Mouse (Mus musculus): ENCODE data around the gene Hmga1. TPM values are rescaled to one million over a fixed set of nuclear protein-coding genes. Genes with fewer than 3 reads are reported as not detected.
A peak's percentile ranks its signal among the peaks of the same experiment; 100 is the strongest.

Gene Hmga1
- total and polyA plus RNA-seq, 2 experiments: 5.7 to 21.4 TPM

DNA sequence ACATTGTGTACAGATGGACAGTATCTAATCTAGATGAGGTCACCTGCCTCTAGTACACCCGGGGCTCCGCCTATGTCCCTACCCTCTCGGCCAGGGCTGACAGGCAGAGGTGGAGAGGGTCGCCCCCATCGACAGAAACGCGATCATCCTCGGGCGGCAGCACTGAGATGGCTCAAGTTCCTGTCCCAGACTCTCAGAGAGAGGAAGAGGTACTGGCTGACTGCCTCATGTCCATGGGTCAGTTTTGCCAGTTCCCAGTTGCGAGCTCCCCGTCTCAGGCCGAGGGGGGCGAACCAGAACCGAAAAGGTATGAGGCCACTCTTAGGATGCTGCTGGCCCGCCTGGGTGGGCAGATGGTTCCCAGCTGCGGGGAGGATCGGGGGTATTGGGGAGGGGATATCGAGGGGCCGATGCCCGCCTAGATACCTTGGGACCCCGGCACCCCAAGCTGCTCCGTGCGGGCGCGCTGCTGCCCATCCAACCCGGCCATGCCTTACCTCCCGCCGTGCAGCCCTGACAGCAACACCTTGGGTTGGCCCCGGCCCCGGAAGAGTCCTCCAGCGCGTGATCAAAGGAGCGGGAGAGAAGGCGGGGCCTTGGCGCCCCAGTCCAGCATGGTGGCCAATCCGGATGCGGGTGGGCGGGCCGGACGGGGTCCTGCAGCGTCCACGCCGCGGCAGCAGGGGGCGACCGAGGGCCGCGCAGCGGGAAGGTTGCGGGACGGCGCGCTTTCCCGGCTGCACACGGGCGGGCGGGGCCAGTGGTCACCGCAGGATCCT lies 9.1 kb downstream of the Hmga1 start, which contains the start of gene AI413582:
TSS of gene AI413582 (minus strand) at position 594 of the 779 bp plus-strand sequence.
- no peaks in the 10 kb centered on the region for H3K79me2 ChIP-seq (ENCODE audit: control insufficient read depth, insufficient read depth, low read length)
- no peaks in the 10 kb centered on the region for H3K36me3 ChIP-seq (ENCODE audit: control insufficient read depth, insufficient read depth, low read length)
- WGBS: under 1% methylated on average over 58 of the region's 58 CpGs
- H3K27ac ChIP-seq (replicated peaks; ENCODE audit: insufficient read depth, low read depth, low read length): no peak within 1 kb of the TSS
- TF ChIP-seq CTCF (IDR thresholded peaks at IDR 0.05; ENCODE audit: low read depth, low read length): peak; percentile 87
- peak; percentile 39; the same call in 1 of the 2 replicates for TF ChIP-seq POLR2A (IDR thresholded peaks at IDR 0.05; ENCODE audit: extremely low read depth, insufficient read depth, low read length)
- H3K4me3 ChIP-seq (ENCODE audit: insufficient read depth, low read depth, low read length): peak within 1 kb of the TSS; percentile 70
- no peaks in the 10 kb centered on the region for H3K27me3 ChIP-seq (ENCODE audit: control insufficient read depth, insufficient read depth, low read length)
- H3K9ac ChIP-seq (ENCODE audit: low read depth, low read length): peak within 1 kb of the TSS; percentile 76
- DNase-seq (ENCODE audit: extremely low read depth, low read depth, low spot score): peak; percentile 66
- peaks cover 5% of the 10 kb centered on the region; the same call in 1 of the 2 replicates for H3K4me1 ChIP-seq (ENCODE audit: control insufficient read depth, insufficient read depth, low read length)

DNA sequence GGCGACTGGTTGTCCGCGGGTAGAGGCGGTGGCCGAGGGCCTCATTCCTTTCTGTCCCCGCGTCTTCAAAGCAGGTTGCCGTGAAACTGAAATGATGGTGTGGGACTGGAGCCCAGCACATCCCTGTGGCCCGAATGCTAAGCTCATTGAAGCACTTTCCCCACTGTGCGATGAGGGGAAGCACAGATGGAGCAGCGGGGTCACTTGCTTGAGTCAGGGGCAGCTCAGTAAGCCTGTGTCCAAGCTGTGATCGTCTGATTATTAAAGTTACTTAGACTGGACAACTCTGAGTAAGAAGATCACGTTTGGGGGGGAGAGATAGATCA lies 9.6 kb downstream of the Hmga1 start:
- H3K27me3 ChIP-seq (ENCODE audit: control insufficient read depth, insufficient read depth, low read length): no peaks in the 10 kb centered on the region
- H3K27ac ChIP-seq (replicated peaks; ENCODE audit: insufficient read depth, low read depth, low read length): no peak overlapping the region
- peak overlapping the region; percentile 48 for H3K4me3 ChIP-seq (ENCODE audit: insufficient read depth, low read depth, low read length)
- peak overlapping the region; percentile 74 for H3K9ac ChIP-seq (ENCODE audit: low read depth, low read length)
- no peak for DNase-seq (ENCODE audit: extremely low read depth, low read depth, low spot score)
- H3K4me1 ChIP-seq (ENCODE audit: control insufficient read depth, insufficient read depth, low read length): peaks cover 5% of the 10 kb centered on the region; the same call in 1 of the 2 replicates
- H3K79me2 ChIP-seq (ENCODE audit: control insufficient read depth, insufficient read depth, low read length): no peaks in the 10 kb centered on the region
- WGBS: 3% methylated on average over 13 of the region's 13 CpGs
- H3K36me3 ChIP-seq (ENCODE audit: control insufficient read depth, insufficient read depth, low read length): no peaks in the 10 kb centered on the region
- TF ChIP-seq POLR2A (IDR thresholded peaks at IDR 0.05; ENCODE audit: extremely low read depth, insufficient read depth, low read length) (no peak), CTCF (IDR thresholded peaks at IDR 0.05; ENCODE audit: low read depth, low read length) (no peak)

DNA sequence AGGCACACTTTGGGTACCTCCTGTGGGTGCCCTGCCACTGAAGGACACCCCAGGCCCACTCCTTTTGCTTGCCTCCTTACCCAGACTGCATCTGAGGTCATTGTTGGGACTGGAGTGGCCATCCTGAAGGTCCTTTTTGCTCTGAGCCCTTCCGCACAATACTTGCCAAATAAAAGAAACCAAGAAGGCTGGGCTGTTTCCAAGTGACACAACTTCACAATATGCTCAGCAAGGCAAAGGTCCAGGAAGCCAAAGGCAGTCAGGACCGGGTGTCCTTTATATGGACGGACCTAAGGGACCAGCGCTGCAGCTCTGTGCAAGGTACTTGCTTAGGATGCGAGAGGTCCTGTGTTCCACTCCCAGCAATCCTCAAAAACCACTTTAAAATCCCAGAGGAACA lies 11.9 kb downstream of the Hmga1 start:
- Histone ChIP-seq H3K36me3 (ENCODE audit: control insufficient read depth, insufficient read depth, low read length) (no peaks in the 10 kb centered on the region), H3K79me2 (ENCODE audit: control insufficient read depth, insufficient read depth, low read length) (no peaks in the 10 kb centered on the region), H3K27ac (replicated peaks; ENCODE audit: insufficient read depth, low read depth, low read length) (no peak overlapping the region), H3K9ac (ENCODE audit: low read depth, low read length) (no peak overlapping the region), H3K4me1 (ENCODE audit: control insufficient read depth, insufficient read depth, low read length) (peaks cover 7% of the 10 kb centered on the region; the same call in 1 of the 2 replicates), H3K4me3 (ENCODE audit: insufficient read depth, low read depth, low read length) (no peak overlapping the region), H3K27me3 (ENCODE audit: control insufficient read depth, insufficient read depth, low read length) (no peaks in the 10 kb centered on the region)
- 86% methylated on average over 5 of the region's 5 CpGs for WGBS
- TF ChIP-seq POLR2A (IDR thresholded peaks at IDR 0.05; ENCODE audit: extremely low read depth, insufficient read depth, low read length) (no peak), CTCF (IDR thresholded peaks at IDR 0.05; ENCODE audit: low read depth, low read length) (no peak)
- DNase-seq (ENCODE audit: extremely low read depth, low read depth, low spot score): no peak

DNA sequence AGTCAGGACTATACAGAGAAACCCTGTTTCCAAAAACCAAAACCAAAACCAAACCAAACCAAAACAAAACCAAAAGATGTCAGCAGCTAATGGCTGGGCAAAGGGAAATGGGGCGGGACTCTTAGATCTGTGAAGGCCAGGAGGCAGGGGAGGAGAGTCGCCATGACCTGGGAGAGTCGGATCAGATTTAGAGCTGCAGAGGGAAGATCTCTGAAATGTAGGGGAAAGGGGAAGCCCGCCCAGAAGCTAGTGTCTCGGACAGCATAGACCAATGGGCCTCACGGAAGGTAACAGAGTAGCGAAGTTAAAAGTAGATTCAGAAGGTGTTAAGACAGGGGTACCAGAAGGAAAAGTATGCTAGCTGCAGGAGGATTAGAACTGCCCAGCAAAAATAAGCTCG lies 15.0 kb downstream of the Hmga1 start:
- Histone ChIP-seq H3K27ac (replicated peaks; ENCODE audit: insufficient read depth, low read depth, low read length) (0 out of 2 replicates have a peak overlapping the region, but pooled peaks have one; percentile 12), H3K36me3 (ENCODE audit: control insufficient read depth, insufficient read depth, low read length) (no peaks in the 10 kb centered on the region), H3K4me1 (ENCODE audit: control insufficient read depth, insufficient read depth, low read length) (peaks cover 2% of the 10 kb centered on the region; the same call in 1 of the 2 replicates), H3K79me2 (ENCODE audit: control insufficient read depth, insufficient read depth, low read length) (no peaks in the 10 kb centered on the region), H3K9ac (ENCODE audit: low read depth, low read length) (no peak overlapping the region), H3K4me3 (ENCODE audit: insufficient read depth, low read depth, low read length) (no peak overlapping the region), H3K27me3 (ENCODE audit: control insufficient read depth, insufficient read depth, low read length) (no peaks in the 10 kb centered on the region)
- WGBS: 61% methylated on average over 8 of the region's 8 CpGs
- peak; percentile 42 for DNase-seq (ENCODE audit: extremely low read depth, low read depth, low spot score)
- TF ChIP-seq POLR2A (IDR thresholded peaks at IDR 0.05; ENCODE audit: extremely low read depth, insufficient read depth, low read length) (no peak), CTCF (IDR thresholded peaks at IDR 0.05; ENCODE audit: low read depth, low read length) (no peak)

DNA sequence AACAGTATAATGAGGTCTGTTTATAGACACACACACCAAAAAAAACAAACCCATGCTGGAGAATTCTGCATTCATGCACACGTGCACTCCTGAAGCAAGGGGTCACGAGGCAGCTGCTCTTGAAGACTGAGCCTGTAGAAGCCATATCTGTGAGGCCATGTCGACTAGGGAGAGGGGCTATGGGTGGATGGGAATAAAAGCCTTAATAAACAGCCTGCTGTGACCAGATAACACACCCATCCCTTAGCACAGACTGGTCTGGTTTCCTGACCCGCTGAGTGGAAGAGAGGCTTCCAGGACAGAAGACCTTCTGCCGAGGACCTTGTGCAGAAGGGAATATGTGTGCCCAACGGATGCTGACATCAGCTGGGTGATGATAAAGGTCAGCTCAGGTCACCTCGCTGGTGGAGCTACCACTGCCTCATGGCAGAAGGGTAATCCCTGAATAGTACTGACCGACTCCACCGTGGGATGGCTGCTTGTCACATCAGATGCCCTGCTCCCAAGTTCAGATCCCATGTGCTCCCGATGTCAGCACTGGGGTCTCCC lies 17.5 kb downstream of the Hmga1 start:
- no peaks in the 10 kb centered on the region for H3K36me3 ChIP-seq (ENCODE audit: control insufficient read depth, insufficient read depth, low read length)
- peaks cover 2% of the 10 kb centered on the region; the same call in 1 of the 2 replicates for H3K4me1 ChIP-seq (ENCODE audit: control insufficient read depth, insufficient read depth, low read length)
- H3K27ac ChIP-seq (replicated peaks; ENCODE audit: insufficient read depth, low read depth, low read length): no peak overlapping the region
- no peaks in the 10 kb centered on the region for H3K27me3 ChIP-seq (ENCODE audit: control insufficient read depth, insufficient read depth, low read length)
- H3K4me3 ChIP-seq (ENCODE audit: insufficient read depth, low read depth, low read length): no peak overlapping the region
- H3K79me2 ChIP-seq (ENCODE audit: control insufficient read depth, insufficient read depth, low read length): no peaks in the 10 kb centered on the region
- TF ChIP-seq CTCF (IDR thresholded peaks at IDR 0.05; ENCODE audit: low read depth, low read length) (no peak), POLR2A (IDR thresholded peaks at IDR 0.05; ENCODE audit: extremely low read depth, insufficient read depth, low read length) (no peak)
- DNase-seq (ENCODE audit: extremely low read depth, low read depth, low spot score): no peak
- WGBS: 82% methylated on average over 10 of the region's 10 CpGs
- H3K9ac ChIP-seq (ENCODE audit: low read depth, low read length): no peak overlapping the region
